Mouse (Mus musculus) megakaryocyte progenitor cell, adult 5-6 weeks (primary cell): ENCODE measurements around the gene Tppp3. TPM values are rescaled to one million over a fixed set of nuclear protein-coding genes. Genes with fewer than 3 reads are reported as not detected.

Experiments
- ATAC-seq: replicated peaks from 2 replicates; pipeline ENCODE4 v1.8.0; 2016; ENCODE audit warnings: mild to moderate bottlenecking, moderate TSS enrichment, inconsistent platforms; ENCODE audit not compliant: poor library complexity
- total RNA-seq, 2 experiments: library from RNA; stranded (forward) in 1 of 2; stranded (reverse) in 1 of 2; fragments of 157-497, 149-512 nt in 1 of 2; fragments of 200-1000 nt in 1 of 2; gene quantifications; 2 replicates each; pipeline versions ENCODE4 v1.2.3 to v1.2.4; 2015 to 2017

Tppp3 gene
- total RNA-seq, 2 experiments from 2014 or later: 0.27 to 2.4 TPM

DNA sequence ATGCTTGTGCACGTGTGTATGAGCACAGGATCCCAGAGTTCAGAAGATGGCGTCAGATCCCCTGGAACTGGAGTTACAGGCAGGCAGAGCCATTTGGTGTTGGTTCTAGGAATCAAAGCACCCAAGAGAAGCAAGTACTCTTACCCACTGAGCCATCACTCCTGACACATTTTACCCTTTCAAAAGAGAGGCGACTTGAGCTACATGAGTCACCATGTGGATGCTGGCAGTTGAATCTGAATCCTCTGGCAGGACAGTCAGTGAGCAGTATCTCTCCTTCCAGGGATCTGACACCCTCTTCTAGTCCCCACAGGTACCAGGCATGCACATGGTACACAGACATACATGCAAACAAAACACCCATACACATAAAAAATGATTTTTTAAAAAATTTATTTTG is 16.8 kb upstream of the Tppp3 start:
- no peak for ATAC-seq

DNA sequence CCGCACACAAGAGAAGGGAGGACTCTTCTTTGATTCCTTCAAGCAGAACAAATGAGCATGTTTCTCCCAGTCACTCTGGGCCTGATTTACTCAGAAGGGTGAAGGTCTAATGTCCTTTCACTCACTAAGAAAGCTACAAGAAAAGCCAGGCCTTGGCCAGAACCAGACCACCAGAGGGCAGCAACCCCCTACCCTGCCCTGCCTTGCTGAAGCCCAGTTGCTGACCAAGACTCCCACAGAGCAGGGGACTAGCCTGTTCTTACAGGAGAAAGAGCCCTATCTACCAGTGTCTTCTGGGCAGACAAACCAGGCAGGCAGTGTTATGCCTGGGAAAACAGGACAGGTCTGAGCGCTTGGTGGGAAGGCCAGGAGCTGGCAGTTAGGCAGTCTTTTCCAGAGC is 13.1 kb upstream of the Tppp3 start:
- ATAC-seq: peak; percentile 70

DNA sequence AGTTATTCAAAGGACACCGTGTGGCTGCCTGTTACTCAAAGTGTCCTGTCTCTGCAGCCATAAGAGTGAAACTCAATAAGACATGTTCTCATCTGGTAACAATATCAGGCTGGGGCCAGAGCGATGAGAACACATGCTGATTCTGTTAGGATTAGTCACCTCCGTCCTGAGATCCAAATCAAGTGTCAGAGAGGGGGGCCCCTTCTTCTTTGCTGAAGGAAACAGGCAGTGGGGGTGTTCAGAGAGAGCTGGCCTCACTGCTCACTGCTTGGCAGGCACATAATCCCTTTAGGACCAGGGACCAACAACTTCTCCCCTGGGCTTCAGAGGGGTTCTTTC is 12.7 kb upstream of the Tppp3 start:
- no peak for ATAC-seq

DNA sequence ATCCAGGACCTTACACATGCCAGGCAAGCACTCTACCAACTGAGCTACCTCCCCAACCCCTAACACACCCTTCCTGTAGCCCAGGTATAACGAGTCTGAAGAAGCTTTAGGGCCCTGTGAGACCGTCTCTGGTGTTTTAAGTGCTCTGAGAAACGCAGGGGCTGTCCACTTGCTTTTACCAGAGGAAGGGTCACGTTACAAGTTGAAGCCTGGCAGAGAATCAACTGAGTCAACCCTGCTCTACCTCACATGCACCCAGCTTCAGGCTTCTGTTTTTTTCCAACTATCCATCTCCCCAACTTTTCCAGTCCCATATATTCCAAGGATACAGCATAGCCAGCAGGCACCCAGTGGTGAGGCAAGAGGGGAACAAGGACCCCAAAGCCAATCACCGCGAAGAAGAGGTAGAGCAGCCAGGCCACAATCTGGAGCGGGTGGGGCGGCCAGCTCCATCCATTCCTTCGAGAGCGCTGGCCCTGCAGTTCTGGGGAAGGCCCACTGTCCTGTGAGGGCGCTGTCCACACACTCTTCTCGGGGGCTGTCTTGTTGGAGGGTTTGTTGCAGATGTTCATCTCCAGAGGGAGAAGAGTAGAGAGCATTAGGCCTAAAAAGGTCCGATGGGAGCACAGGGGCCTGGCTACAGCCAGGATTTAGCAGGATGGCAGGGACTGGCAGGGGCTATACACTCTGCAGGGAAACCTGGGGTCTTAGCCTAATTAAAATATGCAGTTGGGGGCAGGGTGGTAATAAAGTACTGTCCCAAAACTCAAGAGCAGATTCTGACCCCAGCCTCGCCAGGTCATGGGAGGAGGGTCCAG is 12.1 kb upstream of the Tppp3 start:
- peak; percentile 75 for ATAC-seq

DNA sequence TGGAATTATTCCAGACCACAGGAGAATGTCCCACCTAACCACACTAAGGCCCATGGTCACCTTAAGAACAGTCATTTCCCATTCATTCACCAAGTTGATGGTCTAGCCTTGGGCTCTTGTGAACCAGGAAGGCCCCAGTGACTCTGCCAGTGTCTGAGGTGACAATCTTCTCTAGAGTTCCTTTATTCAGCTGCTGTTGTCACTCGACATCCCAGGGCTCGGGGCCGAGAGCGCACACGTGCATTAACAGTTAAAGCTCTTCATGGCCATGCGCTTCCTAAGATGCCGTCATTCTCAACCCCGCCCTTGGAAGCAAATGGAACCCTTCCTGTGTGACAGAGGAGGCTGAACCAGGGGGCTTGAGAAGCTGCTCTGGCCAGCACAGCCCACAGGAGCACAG is 10.8 kb upstream of the Tppp3 start:
- ATAC-seq: no peak

DNA sequence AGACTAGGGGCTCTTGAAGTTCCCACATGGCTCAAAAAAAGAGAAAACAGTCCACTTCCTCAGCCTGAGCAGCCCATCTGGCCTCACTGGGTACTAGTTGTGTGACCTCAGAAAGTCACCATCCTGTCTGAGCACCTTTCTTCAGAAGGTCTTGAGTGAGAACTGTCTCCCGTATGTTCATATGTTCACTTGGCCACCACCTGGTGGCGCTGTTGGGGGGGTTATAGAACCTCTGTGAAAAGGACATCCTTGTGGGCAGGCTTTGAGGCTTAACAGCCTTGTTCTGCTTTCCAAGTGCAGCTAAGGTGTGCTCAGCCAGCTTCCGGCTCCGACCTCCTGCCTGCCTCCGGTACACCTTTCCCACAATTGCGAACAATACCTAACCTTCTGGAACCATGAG is 10.1 kb upstream of the Tppp3 start:
- ATAC-seq: peak; percentile 76

DNA sequence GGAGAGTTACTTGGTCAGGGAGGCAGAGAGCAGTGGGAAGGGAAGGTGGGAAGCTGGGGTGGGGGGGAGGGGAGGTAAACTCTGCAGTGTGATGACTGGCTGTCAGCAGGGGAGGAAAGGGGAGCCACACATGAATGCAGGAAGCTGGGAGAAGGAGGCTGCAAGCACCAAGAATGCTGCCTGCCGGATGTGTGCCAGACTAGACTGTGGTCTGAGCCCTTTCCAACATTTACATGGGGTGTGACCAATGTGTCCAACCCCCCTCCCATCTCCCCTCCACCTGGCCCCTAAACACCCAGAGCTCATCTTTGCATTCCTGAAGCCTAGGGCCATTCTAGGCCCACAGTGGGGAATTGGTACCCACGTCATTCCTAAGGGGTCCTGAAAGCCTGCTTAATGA is 9.7 kb upstream of the Tppp3 start:
- no peak for ATAC-seq

DNA sequence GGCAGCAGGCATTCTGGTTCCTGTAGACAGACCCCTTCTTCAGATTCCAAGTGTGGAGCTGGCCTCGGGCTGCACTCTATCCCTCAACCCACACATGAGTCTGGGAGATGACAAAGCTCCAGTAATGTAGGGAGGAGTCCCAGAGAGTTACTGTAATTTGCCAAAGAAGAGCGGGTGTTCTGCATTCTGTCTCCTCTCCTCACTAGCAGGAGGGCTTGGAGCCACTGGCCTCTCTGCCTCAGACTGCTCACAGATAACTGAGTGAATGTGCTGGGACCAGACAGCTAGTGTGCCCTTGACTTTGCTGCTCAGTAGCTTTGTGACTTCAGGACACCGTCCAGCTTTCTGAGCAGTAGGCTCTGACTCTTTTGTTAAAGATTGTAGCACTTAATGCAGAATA is 6.5 kb upstream of the Tppp3 start:
- no peak for ATAC-seq

DNA sequence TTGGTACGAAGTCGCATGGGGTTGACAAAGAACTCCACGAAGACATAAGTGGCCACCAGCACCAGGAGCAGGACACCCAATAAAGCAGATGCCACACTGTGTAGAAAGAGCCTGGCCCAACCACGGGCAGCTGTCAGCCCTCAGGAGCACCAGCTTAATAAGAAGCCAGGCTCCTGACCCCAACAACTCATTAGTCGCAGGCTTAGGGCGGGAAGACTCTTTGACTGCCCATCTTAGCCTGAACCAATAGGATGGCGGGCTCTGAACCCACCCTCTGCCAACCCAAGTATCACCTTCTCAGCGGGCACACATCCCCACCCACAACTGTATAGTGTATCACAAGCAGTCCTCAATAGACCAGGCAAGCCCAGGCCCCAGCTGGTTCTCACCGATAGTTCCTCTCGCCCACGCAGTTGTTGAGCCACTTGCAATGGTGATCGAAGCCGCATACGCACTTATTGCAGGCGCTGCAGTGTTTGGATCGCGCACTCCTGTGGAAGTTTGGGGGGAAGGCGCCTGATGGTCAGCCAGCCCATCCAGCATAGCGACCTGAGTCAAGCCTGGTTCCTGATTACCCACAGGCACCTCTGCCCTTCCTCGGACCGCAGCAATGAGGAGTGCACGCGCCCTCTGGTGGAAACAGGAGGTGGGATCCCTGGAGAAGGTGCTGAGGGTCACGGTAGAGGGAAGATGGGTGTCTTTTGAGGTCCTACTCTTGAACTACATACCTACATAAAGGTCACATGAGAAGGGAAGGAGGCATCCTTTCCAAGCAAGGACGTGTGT is 5.5 kb upstream of the Tppp3 start:
- peak; percentile 74 for ATAC-seq

DNA sequence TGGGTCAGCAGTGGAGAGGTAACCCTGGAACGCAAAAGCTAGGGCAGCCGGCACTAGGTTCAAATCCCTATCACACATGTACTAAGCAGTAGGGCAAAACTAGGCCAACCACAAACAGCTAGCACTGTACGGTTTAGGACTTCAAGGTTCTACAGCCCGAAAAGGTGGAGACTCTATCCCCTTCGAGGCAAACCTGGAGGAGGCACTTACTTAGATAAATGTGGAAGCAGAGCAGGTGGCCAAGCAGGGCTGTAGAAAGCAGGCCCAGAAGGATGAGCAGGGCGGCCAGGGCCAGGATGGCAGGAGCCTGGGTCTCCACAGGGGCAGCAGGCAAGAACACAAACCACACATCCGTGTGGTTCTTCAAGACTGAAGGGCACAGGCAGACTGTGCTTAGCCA is 4.8 kb upstream of the Tppp3 start:
- ATAC-seq: no peak

DNA sequence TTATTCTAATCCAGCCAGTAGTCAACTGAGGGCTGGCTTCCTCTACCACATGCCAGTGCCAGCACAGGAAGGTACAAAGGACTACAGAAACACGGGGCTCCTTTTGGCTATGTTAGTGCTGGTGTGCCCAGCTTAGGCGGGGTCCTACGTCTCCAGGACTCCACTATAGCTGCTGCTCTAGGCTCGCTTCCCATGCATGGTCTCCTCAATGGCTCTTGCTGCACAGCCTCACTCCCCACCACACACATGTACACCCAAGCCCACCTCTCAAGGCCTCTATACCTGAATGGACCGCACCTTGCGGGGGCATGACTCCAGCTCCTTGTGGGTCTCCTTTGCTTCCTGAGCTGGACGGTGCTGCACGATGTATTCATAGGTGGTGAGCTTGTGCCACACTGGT is 4.4 kb upstream of the Tppp3 start:
- ATAC-seq: no peak

DNA sequence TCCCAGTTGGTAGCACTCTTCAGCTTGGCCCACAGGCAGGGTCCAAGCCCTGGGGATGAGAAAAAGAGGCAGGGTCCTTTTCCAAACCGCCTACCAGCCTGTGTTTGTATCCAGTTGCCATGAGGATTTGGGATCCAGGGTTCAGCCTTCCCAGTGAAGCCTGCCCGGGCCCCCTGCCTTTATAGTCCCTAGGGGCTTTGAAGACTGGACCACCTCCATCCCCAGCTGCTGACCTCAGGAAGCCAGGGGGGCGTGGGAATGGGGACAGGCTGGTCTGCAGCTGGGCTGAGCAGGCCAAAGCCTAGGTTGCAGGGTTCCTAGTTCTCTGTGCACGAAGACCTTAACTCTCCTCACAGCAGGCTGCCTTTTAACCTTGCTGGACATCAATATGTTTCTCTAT is 3.9 kb upstream of the Tppp3 start:
- ATAC-seq: no peak

DNA sequence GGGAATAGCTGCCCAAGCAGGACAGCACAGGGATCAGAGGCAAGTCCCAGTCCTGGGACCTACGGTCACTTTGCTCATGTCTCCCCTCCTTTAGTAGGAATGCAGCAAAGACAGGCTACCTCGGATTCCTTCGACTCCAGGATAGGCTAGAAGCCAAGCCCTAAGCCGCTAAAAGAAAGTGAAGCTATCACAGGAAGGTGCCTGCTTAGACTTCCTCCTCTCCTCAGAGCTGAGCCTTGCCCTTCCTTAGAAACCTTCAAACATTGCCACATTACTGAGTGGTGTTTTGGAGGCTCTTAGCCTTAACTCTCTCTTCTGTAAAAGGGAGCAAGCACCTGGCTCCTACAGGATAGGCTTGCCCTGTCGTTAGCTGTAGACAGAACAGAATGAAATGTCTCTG is 3.4 kb upstream of the Tppp3 start:
- ATAC-seq: 0 out of 2 replicates have a peak, but pooled peaks have one; percentile 4

DNA sequence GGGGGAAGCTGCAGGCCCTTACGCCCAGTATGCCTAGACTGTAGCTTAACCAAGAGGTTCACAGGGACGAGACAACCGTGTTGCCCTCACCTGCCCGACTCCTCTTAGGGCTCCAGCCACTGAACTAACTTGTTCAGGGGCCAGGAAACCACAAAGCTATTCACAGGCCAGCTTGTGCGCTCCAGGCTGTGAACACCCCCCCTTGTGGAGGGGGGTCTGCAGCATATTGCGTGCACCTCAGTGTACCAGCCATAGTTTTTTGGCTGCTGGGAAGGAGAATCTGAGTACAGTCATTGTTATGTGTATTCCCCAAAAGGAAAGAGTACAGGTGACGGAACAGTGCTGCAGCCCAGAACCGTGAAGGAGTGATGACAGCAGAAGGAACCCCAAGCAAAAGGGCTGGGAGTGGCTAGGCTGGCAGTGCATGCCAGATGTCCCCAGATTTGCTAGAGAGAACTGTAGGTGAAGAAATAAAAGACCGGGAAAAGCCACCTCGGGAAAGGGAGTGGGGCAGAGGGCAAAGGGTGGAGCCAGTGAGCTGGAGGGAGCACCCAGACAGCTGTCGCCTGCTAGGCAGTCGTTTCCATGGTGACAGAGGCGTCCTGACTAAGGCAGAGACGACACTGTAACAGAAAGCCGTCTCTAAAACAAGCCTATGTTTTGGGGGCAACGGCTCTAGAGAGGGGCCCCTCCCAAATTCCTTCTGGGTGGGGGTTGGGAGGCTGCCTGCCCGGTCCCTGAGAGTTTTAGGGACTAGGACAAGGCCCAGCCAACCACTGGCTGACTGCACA is 2.7 kb upstream of the Tppp3 start:
- ATAC-seq: no peak

DNA sequence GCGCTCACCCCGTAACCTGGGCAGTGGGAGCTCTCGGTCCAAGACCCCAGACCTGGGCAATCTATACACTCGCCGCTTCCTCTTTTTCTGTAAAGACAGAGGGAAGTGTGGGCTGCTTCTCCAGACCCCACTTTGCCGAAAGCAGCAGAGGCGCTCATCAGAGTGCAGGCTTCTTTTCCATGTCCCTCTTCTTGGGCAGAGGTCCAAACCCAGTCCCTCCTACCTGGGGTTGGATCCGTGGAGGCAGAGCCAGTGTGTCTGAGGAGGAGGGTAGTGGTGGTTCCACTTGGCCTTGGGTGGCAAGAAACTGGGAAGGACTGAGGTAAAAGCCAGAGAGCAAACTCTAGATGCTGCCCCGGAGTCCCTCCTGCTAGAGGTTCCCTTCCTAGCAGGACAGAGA is 1.7 kb upstream of the Tppp3 start:
- ATAC-seq: no peak; the same call in 1 of the 2 replicates

DNA sequence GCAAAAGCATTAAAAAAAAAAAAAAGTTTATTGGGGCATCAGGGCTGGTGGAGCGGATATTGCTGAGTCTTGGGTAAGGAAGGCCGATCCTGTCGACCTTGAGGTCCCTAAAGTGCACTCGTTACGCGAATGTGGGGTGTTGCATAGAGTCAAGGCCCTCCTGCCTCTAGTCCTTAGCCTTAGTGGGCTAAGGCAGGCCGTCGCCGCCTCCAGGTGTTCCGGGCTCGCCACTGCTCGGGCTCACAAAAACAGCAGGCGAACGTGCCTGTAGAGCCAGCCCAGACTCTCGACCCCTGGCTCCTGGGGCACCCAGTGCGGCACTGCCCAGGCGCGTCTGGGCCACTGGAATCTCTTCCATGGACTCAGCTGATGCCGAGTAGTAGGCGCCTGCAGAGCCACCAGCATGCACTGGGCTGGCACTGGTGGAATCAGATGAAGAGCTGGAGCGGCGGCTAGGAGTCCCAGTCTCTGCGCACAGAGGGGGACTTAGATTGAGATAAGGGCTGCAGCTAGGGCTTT is 1.1 kb upstream of the Tppp3 start:
- no peak for ATAC-seq

DNA sequence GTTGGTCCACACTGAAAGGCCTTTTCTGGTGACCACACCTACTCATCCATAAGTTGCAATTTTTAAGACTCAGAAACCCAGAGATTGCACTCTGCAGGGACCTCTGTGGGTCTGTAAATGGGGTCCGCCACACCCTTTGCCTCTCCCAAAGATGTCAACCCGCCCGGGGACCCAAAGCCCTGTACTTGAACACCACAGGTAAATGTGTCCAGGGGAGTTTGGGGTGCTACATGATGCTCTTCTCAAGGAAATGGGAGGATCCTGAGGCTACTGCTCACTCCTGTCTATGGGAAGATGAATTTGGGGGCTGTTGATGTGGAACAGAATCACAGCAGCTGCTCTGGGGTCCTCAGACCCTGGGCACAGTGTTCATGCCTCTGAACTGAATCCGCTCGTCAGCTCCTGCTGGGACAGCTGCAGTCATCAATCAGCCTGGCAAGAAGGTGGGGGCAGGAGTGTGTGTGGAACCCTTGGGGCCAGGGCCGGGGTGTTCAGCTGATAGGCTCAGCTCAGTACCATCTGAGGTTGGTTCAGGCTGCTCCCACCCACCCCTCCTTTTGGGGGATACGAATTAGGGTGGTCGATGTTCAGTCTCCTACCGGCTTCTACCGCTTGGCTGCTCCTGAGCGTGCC is 529 bp downstream of the Tppp3 start:
- ATAC-seq: peak; percentile 4; the same call in 1 of the 2 replicates

DNA sequence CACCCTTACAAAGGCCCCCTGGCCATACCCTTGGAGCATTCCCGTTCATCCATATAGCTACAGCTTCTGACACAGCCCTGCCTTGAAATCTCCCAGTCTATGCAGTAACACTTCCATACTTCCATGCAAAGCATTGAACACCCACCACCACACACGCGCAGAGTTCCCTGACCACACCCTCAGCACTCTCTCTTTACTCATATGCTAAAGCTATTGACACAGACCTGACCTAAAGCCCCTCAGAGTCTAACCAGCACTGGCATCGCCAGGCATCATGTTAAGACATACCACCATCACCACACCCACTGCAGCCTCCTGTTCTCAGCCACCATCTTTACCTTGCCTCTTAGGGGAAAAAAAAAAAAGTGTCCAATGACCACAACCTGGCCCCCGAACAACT is 1.1 kb downstream of the Tppp3 start:
- ATAC-seq: no peak

DNA sequence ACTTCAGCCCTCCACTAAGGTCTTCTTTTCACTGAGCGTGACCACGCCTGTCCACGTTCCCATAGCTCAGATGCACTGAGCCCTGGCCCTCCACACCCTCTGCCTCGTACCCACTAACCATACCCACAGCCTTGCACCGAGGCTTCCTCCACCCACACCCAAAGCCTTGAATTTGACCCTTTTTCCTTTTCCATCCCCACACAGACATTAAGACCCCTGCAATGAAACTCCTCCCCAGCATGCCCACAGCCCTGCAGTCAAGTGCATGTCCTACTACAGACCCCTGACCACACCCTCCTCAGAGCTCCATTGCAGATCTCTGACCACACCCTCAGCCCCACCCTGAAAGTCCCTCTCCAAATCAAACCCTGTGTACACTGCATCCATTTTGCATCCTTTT is 1.5 kb downstream of the Tppp3 start:
- ATAC-seq: no peak

DNA sequence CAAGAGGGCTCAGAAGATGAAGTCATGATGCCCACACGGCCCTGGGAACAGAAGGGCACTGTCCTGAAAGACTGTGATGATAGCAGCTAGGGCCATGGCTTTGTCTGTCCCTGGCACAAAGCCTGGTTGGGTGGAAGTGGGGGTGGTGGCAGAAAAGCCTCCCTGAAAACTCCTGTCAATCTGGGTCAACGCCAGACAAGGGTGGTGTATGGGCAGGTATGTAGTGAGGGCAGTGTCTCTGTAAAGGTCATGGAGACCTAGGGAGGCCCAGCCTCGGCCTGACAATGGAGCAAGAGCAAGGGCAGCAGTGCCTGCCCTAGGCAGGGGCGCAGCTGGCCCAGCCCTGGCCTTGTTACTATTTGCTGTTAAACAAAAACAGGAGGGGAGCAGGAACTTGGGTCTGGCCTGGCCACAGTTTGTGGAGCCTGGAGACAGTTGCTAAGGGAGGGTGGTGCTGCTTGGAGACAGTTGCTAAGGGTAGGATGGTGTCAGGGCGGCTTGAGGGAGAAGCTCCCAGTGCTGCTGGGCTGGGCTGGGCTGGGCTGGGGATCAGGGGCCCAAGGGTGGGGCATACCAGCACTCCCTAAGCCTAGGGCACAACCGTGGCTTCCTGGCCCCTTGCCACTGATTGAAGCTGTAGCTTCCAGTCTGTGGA is 2.2 kb downstream of the Tppp3 start:
- ATAC-seq: peak; percentile 15
